Mouse (Mus musculus): ENCODE measurements around the gene Ankrd52. TPM values are rescaled to one million over a fixed set of nuclear protein-coding genes. Genes with fewer than 3 reads are reported as not detected.

The Ankrd52 gene
- polyA plus RNA-seq, 1 experiment from 2014 or later = 4.3 TPM

DNA sequence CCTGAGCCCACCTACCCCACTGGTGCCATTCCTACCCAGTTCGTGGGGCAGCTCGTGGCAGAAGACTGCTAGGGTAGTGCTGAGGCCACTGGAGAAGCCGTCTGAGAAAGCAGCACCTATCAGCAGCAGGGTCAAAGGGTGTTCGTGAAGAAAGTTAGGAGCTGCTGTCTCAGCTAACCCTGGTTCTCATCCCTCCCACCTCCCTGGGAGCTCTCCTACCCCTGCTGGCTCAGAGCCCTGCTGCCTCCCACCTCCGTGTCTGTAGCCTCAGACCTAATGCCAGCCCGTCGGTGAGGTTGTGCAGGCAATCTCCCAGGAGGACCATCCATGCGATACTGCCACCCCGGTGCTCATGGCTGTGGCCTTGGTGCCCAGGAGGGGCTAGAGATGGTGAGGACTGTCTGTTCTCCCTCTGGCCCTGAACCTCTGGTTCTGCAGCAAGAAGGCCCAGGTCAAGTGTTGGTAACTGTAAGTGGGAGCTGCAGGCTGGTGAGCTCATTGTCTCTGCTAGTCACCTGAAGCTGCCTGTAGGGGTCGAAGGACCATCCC is 19.9 kb downstream of the Ankrd52 start:
- TF ChIP-seq CTCF (IDR thresholded peaks at IDR 0.05; ENCODE audit: low read depth) (no peak), EP300 (optimal IDR thresholded peaks at IDR 0.05) (no peak)
- no peak for ATAC-seq (ENCODE audit: low FRiP score, low TSS enrichment)
- DNase-seq (ENCODE audit: low spot score) = no peak
- Histone ChIP-seq H3K36me3 (ENCODE audit: control insufficient read depth, insufficient read depth, low read length) (peaks cover 7% of the 10 kb centered on the region; the same call in 1 of the 2 replicates), H3K9ac (ENCODE audit: low read length) (0 out of 2 replicates have a peak overlapping the region, but pooled peaks have one; percentile 18), H3K27me3 (ENCODE audit: control insufficient read depth, insufficient read depth, low read length) (no peaks in the 10 kb centered on the region), H3K9me3 (ENCODE audit: control insufficient read depth, low read length) (no peaks in the 10 kb centered on the region), H3K4me2 (replicated peaks; ENCODE audit: low read depth) (no peak overlapping the region), H3K4me3 (ENCODE audit: low read depth, low read length) (no peak overlapping the region), H3K4me1 (replicated peaks; ENCODE audit: control insufficient read depth, insufficient read depth) (no peaks in the 10 kb centered on the region), H3K27ac (replicated peaks) (no peak overlapping the region)
- WGBS = 61% methylated on average over 10 of the region's 10 CpGs

DNA sequence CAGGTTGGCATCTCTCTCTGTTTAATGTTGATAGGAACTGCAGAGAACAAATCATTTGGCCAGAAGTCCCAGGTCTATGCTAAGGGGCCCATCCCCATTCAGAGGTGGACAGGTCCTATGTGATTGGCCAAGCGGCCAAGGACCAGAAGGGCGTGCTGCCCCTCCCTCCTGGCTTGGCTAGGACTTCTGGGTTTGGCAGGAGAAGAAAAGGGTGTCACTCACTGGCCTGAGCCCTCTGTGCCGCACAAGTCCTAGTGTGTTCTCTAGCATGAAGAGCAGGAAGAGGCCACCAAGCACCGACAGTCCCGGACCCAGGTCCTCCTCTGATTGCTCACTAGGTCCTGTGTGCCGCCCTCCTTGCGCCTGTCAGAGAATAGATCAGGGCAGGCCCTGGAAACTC is 20.6 kb downstream of the Ankrd52 start:
- Histone ChIP-seq H3K27me3 (ENCODE audit: control insufficient read depth, insufficient read depth, low read length) (no peaks in the 10 kb centered on the region), H3K4me1 (replicated peaks; ENCODE audit: control insufficient read depth, insufficient read depth) (no peaks in the 10 kb centered on the region), H3K9ac (ENCODE audit: low read length) (no peak overlapping the region), H3K4me3 (ENCODE audit: low read depth, low read length) (no peak overlapping the region), H3K36me3 (ENCODE audit: control insufficient read depth, insufficient read depth, low read length) (0 out of 2 replicates have a peak, but pooled peaks cover 3% of the 10 kb centered on the region), H3K9me3 (ENCODE audit: control insufficient read depth, low read length) (no peaks in the 10 kb centered on the region), H3K4me2 (replicated peaks; ENCODE audit: low read depth) (no peak overlapping the region), H3K27ac (replicated peaks) (no peak overlapping the region)
- TF ChIP-seq CTCF (IDR thresholded peaks at IDR 0.05; ENCODE audit: low read depth) = no peak
- ATAC-seq (ENCODE audit: low FRiP score, low TSS enrichment) (0 out of 2 replicates have a peak, but pooled peaks have one; percentile 20), DNase-seq (ENCODE audit: low spot score) (peak; percentile 53)
- 68% methylated on average over 6 of the region's 7 CpGs for whole genome bisulfite sequencing

GRCm38 (mm10) chr10:128400338-128400737 is 23.4 kb downstream of the Ankrd52 start:
- Histone ChIP-seq H3K9me3 (ENCODE audit: control insufficient read depth, low read length) (no peaks in the 10 kb centered on the region), H3K4me2 (replicated peaks; ENCODE audit: low read depth) (no peak overlapping the region), H3K9ac (ENCODE audit: low read length) (no peak overlapping the region), H3K27me3 (ENCODE audit: control insufficient read depth, insufficient read depth, low read length) (no peaks in the 10 kb centered on the region), H3K36me3 (ENCODE audit: control insufficient read depth, insufficient read depth, low read length) (no peaks in the 10 kb centered on the region), H3K27ac (replicated peaks) (no peak overlapping the region), H3K4me3 (ENCODE audit: low read depth, low read length) (no peak overlapping the region), H3K4me1 (replicated peaks; ENCODE audit: control insufficient read depth, insufficient read depth) (no peaks in the 10 kb centered on the region)
- TF ChIP-seq EP300 (optimal IDR thresholded peaks at IDR 0.05) (no peak), CTCF (IDR thresholded peaks at IDR 0.05; ENCODE audit: low read depth) (no peak)
- peak; percentile 59 for DNase-seq (ENCODE audit: low spot score)
- ATAC-seq (ENCODE audit: low FRiP score, low TSS enrichment) = 0 out of 2 replicates have a peak, but pooled peaks have one; percentile 33
- WGBS = 33% methylated on average over 5 of the region's 5 CpGs

DNA sequence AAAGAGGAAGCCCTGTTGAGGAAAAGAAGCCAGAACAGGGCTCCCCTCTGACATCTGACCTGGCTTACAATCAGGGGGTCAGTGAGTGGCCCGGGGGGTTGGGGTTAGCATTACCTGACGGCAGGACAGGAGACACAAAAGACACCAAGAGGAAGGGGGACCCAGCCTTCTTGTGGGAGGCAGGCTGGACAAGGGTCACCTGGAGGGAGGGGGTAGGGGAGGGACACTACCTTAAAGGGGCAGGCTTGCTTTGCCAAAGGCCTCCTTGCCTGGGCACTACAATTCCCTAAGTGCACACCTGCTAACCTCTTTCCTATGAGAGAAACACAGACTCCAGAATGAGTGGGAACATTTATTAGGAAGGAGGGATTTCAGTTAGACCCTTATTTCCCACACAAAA is 24.1 kb downstream of the Ankrd52 start, which contains the start of gene Slc39a5:
Slc39a5 (minus strand) TSS at position 174 of the 400 bp plus-strand sequence.
- no peak for ATAC-seq (ENCODE audit: low FRiP score, low TSS enrichment)
- WGBS = 30% methylated on average over 2 of the region's 2 CpGs
- H3K4me3 ChIP-seq (ENCODE audit: low read depth, low read length) = no peak within 1 kb of the TSS

GRCm38 (mm10) chr10:128401638-128402037 is 24.7 kb downstream of the Ankrd52 start:
- H3K9ac ChIP-seq (ENCODE audit: low read length) = no peak overlapping the region
- peak; percentile 10 for DNase-seq (ENCODE audit: low spot score)
- no peaks in the 10 kb centered on the region for H3K9me3 ChIP-seq (ENCODE audit: control insufficient read depth, low read length)
- no peaks in the 10 kb centered on the region for H3K27me3 ChIP-seq (ENCODE audit: control insufficient read depth, insufficient read depth, low read length)
- WGBS = 79% methylated on average over 9 of the region's 9 CpGs
- no peaks in the 10 kb centered on the region; the same call in 1 of the 2 replicates for H3K36me3 ChIP-seq (ENCODE audit: control insufficient read depth, insufficient read depth, low read length)
- ATAC-seq (ENCODE audit: low FRiP score, low TSS enrichment) = no peak
- H3K4me2 ChIP-seq (replicated peaks; ENCODE audit: low read depth) = no peak overlapping the region
- TF ChIP-seq CTCF (IDR thresholded peaks at IDR 0.05; ENCODE audit: low read depth) = no peak
- no peak for TF ChIP-seq EP300 (optimal IDR thresholded peaks at IDR 0.05)
- no peak overlapping the region for H3K27ac ChIP-seq (replicated peaks)
- no peaks in the 10 kb centered on the region for H3K4me1 ChIP-seq (replicated peaks; ENCODE audit: control insufficient read depth, insufficient read depth)
- no peak overlapping the region for H3K4me3 ChIP-seq (ENCODE audit: low read depth, low read length)

More for the DNA sequence above, 24.1 kb downstream of the Ankrd52 start, which contains the start of gene Slc39a5:
- no peak within 1 kb of the TSS for H3K27ac ChIP-seq (replicated peaks)
- H3K9ac ChIP-seq (ENCODE audit: low read length) = no peak within 1 kb of the TSS
- no peaks in the 10 kb centered on the region; the same call in 1 of the 2 replicates for H3K36me3 ChIP-seq (ENCODE audit: control insufficient read depth, insufficient read depth, low read length)
- no peak within 1 kb of the TSS for H3K4me2 ChIP-seq (replicated peaks; ENCODE audit: low read depth)
- H3K9me3 ChIP-seq (ENCODE audit: control insufficient read depth, low read length) = no peaks in the 10 kb centered on the region
- no peaks in the 10 kb centered on the region for H3K27me3 ChIP-seq (ENCODE audit: control insufficient read depth, insufficient read depth, low read length)
- TF ChIP-seq EP300 (optimal IDR thresholded peaks at IDR 0.05) (no peak), CTCF (IDR thresholded peaks at IDR 0.05; ENCODE audit: low read depth) (no peak)
- DNase-seq (ENCODE audit: low spot score) = peak; percentile 9
- no peaks in the 10 kb centered on the region for H3K4me1 ChIP-seq (replicated peaks; ENCODE audit: control insufficient read depth, insufficient read depth)

DNA sequence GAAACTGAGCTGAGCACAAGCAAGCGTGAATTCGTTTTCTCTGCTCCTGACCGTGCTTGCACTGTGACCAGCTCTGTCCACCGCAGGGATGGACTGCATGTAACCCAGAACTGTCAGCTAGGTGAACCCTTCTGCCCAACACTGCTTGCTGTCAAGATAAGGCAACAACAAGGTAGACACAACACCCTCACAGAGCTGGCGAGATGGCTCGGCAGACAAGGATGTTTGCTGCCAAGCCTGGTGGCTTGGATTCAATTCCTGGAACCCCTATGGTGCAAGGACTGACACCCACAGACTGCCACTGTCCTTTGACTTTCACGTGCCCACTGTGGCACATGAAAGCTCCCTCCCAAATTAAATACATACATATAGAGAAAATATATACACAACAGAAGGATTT is 27.0 kb downstream of the Ankrd52 start:
- H3K9me3 ChIP-seq (ENCODE audit: control insufficient read depth, low read length) = no peaks in the 10 kb centered on the region
- no peak overlapping the region for H3K27ac ChIP-seq (replicated peaks)
- no peaks in the 10 kb centered on the region; the same call in 1 of the 2 replicates for H3K36me3 ChIP-seq (ENCODE audit: control insufficient read depth, insufficient read depth, low read length)
- TF ChIP-seq EP300 (optimal IDR thresholded peaks at IDR 0.05) (no peak), CTCF (IDR thresholded peaks at IDR 0.05; ENCODE audit: low read depth) (no peak)
- no peak for ATAC-seq (ENCODE audit: low FRiP score, low TSS enrichment)
- H3K4me1 ChIP-seq (replicated peaks; ENCODE audit: control insufficient read depth, insufficient read depth) = no peaks in the 10 kb centered on the region
- no peak overlapping the region for H3K9ac ChIP-seq (ENCODE audit: low read length)
- H3K4me3 ChIP-seq (ENCODE audit: low read depth, low read length) = no peak overlapping the region
- no peak for DNase-seq (ENCODE audit: low spot score)
- WGBS = 80% methylated on average over 7 of the region's 7 CpGs
- no peaks in the 10 kb centered on the region for H3K27me3 ChIP-seq (ENCODE audit: control insufficient read depth, insufficient read depth, low read length)
- H3K4me2 ChIP-seq (replicated peaks; ENCODE audit: low read depth) = no peak overlapping the region
